Mouse (Mus musculus) lung, postnatal 25 days (tissue): ENCODE measurements around the gene Pik3ap1.

Experiments
- DNase-seq: peaks from one replicate; pipeline ENCODE4 v3.0.0; 2022; ENCODE audit warnings: low spot score

Pik3ap1 gene

GRCm38 (mm10) chr19:41369557-41370460, 15.1 kb downstream of the Pik3ap1 start:
- DNase-seq, result no peak

- no peak for DNase-seq
These were observed 17.9 kb downstream of the Pik3ap1 start for GRCm38 (mm10) chr19:41366854-41367517.

- DNase-seq, result no peak
These were observed 18.6 kb downstream of the Pik3ap1 start for GRCm38 (mm10) chr19:41366192-41366853.

GRCm38 (mm10) chr19:41365570-41365969, 19.3 kb downstream of the Pik3ap1 start:
- no peak for DNase-seq

GRCm38 (mm10) chr19:41364509-41364908, 20.4 kb downstream of the Pik3ap1 start:
- DNase-seq, result no peak

- no peak for DNase-seq
These were observed 21.9 kb downstream of the Pik3ap1 start for GRCm38 (mm10) chr19:41362963-41363362.

GRCm38 (mm10) chr19:41360459-41360858, 24.4 kb downstream of the Pik3ap1 start:
- DNase-seq, result no peak

GRCm38 (mm10) chr19:41354287-41354951, 30.5 kb downstream of the Pik3ap1 start:
- no peak for DNase-seq

- no peak for DNase-seq
These were observed 35.3 kb downstream of the Pik3ap1 start for GRCm38 (mm10) chr19:41349624-41350023.

GRCm38 (mm10) chr19:41348161-41348560, 36.7 kb downstream of the Pik3ap1 start:
- no peak for DNase-seq

- peak; percentile 33 for DNase-seq
These were observed 37.6 kb downstream of the Pik3ap1 start for GRCm38 (mm10) chr19:41347326-41347725.

- no peak for DNase-seq
These were observed 38.6 kb downstream of the Pik3ap1 start for GRCm38 (mm10) chr19:41346099-41346850.

- DNase-seq, result peak; percentile 58
These were observed 39.7 kb downstream of the Pik3ap1 start for GRCm38 (mm10) chr19:41345028-41345741.

GRCm38 (mm10) chr19:41344666-41345027, 40.3 kb downstream of the Pik3ap1 start:
- no peak for DNase-seq

- DNase-seq, result no peak
These were observed 42.3 kb downstream of the Pik3ap1 start for GRCm38 (mm10) chr19:41342592-41343090.

- no peak for DNase-seq
These were observed 43.2 kb downstream of the Pik3ap1 start for GRCm38 (mm10) chr19:41341677-41342076.

- peak; percentile 49 for DNase-seq
These were observed 45.7 kb downstream of the Pik3ap1 start for GRCm38 (mm10) chr19:41339020-41339836.

- DNase-seq, result no peak
These were observed 46.5 kb downstream of the Pik3ap1 start for GRCm38 (mm10) chr19:41338379-41338778.

GRCm38 (mm10) chr19:41335721-41336120, 49.2 kb downstream of the Pik3ap1 start:
- DNase-seq, result no peak

GRCm38 (mm10) chr19:41332986-41333385, 51.9 kb downstream of the Pik3ap1 start:
- DNase-seq, result no peak
